Mouse (Mus musculus) monocyte, adult 5-6 weeks (primary cell): ENCODE data around the gene Camkk2. TPM values are rescaled to one million over a fixed set of nuclear protein-coding genes. Genes with fewer than 3 reads are reported as not detected.
A peak's percentile ranks its signal among the peaks of the same experiment; 100 is the strongest.

Source experiments
- ATAC-seq: fragments of 153-309, 156-312 bp; replicated peaks from 2 replicates; pipeline ENCODE4 v1.8.0; 2017; ENCODE audit warnings: mild to moderate bottlenecking; ENCODE audit not compliant: low TSS enrichment, insufficient number of reproducible peaks, severe bottlenecking, poor library complexity, low FRiP score
- total RNA-seq: library from RNA; stranded (forward); fragments of 200-1000, 200-491, 200-594 nt; gene quantifications from 3 replicates; pipeline ENCODE4 v1.2.3, GENCODE M21; 2017

Gene Camkk2
- total RNA-seq, result 63.5 to 74.7 TPM (median 70.1 TPM) in 3 replicates

DNA sequence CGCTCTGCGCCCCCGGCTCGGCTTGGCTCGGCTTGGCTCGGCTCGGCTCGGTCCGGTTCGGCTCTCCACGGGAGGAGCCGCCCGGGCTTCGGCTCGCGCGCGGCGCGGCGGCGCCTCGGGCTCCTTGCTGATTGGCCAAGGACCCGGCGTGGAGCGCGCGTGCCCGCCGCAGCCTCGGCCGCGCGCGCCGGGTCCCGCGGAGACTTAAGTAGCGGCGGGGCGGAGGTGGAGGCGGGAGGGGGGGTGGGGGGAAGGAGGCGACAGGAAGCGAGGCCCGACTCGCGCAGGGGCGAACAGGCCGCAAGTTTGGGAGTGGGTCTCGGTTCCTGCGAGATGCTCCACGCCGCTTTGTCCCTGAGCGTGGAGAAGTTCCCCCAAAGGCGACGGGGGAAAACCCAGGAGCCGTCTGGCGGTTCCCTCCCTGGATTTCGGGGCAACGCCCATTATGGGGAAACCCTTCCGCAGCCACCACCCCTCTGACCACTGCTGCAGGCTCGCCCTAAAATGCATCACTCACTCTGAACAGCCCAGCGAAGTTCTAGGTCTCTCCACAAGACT is at the start of gene Camkk2:
Gene Camkk2, minus strand, starts transcription at position 133 of the 558 bp plus-strand sequence.
- ATAC-seq, result peak; percentile 88

DNA sequence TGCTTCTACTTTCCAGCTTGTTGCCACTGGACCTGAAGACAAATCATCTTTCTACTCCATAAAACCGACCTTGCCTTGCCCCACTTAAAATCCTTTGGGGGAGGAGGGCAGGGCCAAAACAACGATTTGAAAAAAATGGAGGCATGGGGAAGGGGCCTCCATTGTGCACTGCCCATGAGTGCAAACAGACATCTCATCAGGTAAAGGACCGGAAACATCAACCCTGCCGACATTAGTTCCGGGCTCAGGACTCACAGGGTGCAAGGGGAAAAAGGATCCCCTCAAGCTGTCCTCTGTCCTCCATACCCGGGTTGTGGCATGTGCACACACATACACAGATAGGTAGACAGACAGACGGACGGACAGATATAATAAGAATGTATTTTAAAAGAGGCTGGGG is 45.9 kb upstream of the Camkk2 start:
- ATAC-seq, result no peak

DNA sequence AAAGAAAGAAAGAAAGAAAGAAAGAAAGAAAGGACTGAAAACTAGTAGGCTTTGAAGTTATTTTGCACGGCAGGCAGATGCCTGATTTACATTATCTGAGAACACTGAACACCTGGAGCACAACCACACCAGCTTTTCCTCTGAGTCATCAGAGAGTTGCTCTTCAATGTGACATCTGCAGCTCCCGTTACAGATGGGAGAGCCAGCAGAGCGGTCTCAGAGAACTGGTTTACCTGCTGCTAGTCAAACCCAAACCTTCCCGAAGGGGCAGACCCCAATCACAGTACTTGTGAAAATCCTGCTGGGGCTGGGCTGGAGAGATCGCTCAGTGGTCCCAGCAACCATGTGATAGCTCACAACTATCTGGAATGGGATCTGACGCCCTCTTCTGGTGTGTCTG is 45.2 kb upstream of the Camkk2 start:
- no peak for ATAC-seq

DNA sequence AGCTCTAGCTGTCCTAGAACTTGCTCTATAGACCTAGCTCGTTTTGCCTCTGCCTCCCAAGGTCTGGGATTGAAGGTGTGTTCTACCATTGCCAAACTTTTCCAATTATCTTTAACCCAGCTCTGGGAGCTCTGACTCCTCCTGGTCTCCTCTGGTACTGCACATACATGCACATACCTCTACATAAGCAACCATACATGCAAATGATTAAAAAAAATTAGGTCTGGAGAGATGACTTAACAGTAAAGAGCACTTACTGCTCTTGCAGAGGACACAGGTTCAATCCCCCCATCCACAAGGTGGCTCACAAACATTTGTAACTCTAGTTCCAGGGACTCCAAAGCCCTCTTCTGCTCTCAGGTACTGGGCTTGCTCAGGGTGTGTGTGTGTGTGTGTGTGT is 44.8 kb upstream of the Camkk2 start:
- no peak for ATAC-seq

DNA sequence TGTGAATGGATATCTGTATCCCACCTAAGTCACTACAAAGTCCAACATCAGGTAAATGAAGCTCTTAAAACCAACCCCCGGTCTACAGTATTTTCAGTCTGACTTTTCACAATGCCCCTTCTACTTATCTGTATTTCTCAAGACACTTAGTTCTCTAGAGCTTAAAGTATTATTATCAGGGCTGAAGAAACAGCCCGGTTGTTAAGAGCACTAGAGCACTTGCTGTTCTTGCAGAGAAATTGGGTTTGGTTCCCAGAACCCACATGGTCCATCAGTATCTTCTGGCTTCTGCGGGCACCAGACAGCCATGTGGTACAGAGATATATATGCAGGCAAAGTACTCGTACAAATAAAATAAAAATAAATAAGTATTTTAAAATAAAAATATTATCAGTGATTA is 43.2 kb upstream of the Camkk2 start:
- no peak for ATAC-seq

DNA sequence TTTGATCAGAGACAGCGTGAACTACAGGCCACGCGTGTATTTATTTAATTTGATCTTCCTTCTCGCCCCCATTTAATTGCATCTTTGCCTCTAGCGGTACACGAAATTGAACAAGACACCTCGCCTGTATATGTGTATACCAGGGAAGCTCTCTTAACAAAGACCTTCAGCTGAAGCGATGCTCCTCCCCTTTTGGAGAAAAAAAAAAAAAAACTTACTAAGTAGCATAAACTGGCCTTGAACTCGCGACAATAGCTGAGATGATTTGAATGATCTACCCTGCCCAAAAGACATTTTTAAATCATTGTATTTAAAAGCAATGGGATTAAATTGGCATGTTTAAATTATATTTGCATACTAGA is 42.3 kb upstream of the Camkk2 start:
- no peak; the same call in 1 of the 2 replicates for ATAC-seq

DNA sequence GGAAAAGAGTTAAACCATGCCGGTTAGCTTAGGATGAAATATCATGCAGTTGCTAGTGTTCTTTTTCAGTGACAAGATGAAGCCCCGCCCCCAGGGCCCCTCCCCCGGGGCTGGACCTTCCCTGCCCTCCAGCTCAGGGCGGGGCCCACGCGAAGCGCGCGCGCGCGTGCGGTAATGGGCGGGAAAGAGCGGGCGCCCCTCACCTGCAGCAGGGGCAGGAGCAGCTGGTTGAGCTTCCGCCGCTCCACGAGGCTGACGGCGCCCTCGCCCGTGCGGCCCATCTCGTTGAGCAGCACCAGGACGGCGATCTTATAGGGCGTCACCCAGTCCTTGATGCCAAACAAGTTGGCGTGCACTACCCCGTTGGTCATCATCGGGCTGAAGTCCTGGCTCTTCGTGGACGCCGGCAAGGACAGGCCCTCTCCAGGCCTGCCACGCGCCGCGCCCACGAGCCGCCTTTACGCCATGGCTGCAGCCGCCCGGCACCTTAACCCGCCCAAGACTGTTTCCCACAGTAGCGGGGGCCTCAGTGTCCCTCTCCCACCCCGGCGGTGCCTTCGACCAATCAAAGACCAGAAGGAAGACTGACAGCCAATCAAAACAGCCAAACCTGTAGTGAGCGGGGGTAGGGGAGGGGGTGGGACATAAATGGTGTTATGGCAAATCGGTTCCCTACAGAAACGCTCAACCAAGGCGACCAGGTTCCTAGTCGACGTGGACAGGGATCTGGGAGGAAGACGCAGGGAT is 41.7 kb upstream of the Camkk2 start, which contains the start of gene Anapc5:
Gene Anapc5, minus strand, starts transcription at position 563 of the 747 bp plus-strand sequence.
- ATAC-seq, result peak; percentile 99

DNA sequence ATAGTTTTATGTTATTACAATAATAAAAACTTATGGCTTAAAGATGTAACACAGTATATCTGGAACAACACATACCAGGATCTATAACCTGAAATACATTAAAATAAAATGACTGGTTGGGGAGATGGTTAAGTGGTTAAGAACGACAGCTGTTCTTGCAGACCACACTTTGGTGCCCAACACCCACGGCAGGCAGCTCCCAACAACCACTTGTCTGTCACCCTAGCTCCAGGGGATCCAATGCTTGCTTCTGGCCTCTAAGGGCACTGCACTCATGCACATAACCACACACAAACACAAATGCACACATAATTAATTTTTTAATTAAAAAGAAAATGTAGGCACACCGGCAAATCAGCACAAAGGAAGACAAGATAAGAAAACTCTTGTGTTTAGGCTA is 33.5 kb upstream of the Camkk2 start:
- ATAC-seq, result no peak

DNA sequence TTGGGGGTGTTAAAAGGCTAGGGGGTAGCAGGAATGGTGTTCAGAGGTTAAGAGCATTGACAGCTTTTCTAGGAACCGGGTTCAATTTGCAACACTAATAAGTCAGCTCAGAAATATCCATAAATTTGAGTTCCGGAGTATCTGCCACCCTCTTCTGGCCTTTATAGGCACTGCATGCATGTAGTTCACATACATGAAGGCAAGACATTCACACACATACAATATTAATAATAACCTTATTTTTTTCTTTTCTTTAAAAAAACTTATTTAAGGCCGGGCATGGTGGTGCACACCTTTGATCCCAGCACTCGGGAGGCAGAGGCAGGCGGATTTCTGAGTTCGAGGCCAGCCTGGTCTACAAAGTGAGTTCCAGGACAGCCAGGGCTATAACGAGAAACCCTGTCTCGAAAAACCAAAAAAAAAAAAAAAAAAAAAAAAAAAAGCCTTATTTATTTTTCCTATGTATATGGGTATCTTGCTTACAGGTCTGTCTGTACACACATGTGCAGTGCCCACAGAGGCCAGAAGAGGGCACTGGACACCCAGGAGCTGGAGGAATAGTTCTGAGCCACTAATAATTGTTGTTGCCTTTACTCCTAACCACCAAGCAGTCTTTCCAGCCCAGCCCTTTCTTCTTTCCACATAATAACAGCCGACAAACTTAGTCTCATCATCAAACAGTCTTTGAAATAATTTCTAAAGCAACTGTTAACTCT is 32.3 kb upstream of the Camkk2 start:
- peak; percentile 97 for ATAC-seq

DNA sequence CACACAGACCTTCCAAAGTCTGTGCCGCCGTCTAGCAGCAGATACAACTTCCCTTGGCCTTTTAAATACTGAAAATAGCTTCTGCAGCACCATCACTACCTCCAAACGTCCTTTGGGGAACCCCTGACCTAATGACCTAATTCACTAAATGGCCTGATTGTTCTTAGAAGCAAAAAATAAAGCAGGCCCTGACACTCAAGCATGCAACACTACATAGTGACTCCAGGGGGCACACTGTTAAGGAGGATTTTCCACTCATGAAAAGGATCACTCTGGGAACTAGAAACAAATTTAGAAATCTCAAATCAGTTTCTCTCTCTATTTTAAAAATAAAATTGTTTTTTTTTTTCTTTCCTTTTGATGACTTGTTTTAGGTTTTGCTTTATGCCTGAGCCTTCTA is 26.3 kb upstream of the Camkk2 start:
- ATAC-seq, result peak; percentile 82; the same call in 1 of the 2 replicates

DNA sequence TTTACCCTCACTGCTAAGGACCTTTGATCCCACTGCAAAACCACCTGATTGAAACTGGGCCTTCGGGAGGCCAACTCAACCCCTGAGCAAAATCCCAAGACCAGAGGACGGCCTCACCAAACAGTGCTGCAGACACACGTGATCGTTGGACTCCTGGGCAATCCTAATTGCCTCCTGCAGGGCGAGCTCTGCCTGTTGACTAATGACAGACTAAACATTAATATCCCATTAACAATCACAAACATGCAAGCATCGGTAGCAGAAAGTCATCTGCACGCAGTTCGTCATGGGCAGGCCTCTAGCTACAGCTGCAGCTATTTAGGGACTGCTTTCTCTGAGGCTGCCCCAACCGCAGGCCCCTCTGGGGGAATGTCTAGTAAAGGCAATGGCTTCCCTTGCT is 23.5 kb upstream of the Camkk2 start:
- ATAC-seq, result no peak

DNA sequence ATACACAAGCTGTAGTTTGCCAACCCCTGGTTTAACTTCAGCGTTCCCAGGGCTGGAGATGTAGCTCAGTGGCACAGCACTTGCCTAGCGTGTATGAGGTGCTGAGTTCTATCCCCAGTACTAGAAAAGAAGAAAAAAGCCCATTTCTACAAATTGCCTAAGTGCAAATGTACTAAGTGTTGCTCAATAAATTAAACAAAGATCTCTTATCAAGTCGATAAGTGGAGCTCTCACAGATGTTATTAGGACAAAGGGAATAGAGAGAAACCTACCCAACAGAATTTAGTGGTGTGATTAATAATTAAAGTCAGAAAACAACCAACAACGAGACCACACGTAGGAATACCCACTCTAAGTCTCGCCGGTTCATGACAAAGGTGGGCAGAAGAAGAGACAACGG is 22.5 kb upstream of the Camkk2 start:
- ATAC-seq, result no peak

DNA sequence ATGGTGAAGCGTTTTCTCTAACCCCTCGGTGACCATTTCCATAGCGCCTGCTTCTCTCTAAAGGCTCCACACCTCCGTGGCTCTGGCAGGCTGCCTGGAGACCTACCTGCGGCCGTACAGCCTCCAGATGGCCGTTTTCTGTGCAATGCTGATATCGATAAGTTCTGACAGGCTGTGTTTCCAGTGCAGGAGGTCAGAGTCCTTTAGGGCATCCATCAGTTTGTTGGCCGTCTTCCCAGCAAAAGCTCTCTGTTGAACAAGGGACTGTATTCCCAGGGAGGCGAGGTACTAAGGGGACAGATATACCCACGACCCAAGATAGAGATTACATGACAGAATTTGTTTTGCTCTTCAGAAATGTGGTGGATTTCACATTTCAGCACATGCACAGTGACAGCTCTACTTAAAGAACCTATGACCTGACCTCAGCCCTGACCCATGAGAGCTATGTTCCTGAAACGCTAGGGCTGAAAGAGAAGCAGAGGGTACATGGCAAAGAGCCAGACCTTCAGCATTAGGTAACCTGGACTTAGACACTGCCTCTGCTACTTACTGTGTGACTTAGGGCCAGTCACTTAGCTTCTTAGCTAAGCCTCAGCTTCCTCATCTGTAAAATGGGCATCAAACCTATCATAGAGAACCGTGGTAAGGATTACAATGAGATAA is 21.3 kb upstream of the Camkk2 start:
- no peak for ATAC-seq

DNA sequence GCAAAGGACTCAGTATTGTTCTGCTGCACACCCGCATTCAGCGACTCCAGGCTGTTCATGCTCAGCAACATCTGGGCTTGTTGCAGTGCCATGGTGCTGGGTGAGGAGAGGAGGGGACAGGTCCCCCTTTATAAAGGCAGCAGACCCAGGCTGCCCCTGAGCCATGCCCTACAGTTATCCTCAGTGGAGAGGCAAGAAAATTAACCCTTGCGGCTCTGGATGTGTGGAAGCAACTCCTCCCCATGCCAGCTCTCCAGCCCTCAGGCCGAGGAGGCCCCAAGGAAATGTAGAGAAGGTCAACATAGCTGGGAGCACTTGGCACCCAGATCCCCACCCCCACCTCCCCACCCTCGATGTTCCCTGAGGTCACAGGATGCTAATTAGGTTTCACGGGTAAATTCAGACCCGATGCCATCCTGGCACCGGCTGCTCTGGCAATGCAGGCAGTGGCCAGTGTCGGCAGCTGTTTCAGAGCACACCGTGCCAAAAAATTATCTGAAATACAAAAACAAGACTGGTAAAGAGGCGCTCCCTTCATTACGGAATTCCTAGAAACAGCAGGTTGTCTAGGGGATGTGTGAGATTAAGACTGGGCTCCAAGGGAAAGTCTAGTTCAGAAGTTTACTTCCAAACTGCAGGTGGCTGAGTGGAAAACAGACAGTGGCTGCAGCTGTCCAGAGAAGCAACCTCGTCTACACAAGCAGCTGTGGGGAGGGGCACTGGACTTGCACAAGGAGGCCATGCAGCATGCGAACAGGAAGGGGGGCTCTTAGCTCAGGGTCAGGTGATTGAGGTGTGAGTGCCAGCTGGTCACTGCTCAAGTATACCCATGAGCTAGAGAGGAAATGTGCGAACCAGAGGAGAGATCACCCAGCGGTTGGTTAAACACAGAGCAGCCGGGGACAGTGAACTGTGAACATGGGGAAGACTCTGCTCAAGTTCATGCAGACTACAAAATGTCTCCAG is 20.5 kb upstream of the Camkk2 start:
- no peak for ATAC-seq

DNA sequence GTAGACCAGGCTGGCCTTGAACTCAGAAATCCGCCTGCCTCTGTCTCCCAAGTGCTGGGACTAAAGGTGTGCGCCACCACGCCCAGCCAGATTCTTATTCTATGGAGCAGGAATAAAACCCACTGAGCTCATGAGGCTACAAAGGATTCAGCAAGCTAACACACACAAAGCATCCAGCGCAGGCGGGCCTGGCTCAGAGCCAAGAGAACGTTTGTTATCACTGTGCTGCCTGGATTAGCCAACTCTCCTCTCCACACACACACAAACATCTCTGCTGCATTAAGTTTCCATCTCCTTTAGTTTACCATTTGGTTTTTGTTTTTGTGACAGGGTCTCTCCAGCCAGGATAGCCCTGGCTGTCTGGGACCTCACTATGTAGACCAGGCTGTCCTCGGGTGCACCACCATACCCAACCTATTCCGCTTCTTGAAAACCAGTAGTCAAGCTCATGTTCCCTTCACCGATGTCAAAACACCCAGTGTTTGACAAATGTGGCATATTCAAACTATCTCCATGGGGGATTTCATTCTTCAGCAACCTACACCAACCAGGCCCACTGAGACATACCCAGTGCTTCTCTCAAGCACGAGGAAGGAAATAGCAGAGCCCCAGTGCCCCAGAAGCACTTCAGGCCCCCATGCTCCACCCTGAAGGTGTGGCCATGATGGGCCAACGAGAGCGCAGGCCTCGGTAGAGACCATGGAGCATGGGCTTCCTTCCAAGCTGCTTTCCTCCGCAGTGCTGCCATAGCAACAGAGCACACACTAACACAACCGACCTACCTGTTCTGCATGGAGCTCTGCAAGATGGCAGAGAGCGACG is 19.6 kb upstream of the Camkk2 start:
- no peak for ATAC-seq

DNA sequence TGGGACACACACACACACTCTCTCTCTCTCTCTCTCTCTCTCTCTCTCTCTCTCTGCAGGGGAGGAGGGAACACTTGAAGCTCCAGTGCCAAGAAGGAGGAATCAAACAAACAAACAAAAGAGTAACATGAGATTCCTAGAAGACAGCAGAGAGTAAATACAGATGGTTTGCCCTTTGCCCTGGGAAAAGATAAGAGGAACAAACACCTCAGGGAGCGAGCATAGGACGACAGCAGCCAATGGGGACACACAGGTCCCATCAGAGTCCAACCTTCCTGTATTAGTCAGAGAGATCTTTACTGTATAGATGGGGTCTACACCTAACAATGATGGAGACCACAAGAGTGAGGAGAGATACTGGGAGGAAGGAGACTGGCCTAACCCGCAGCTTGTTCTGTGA is 18.7 kb upstream of the Camkk2 start:
- ATAC-seq, result no peak

DNA sequence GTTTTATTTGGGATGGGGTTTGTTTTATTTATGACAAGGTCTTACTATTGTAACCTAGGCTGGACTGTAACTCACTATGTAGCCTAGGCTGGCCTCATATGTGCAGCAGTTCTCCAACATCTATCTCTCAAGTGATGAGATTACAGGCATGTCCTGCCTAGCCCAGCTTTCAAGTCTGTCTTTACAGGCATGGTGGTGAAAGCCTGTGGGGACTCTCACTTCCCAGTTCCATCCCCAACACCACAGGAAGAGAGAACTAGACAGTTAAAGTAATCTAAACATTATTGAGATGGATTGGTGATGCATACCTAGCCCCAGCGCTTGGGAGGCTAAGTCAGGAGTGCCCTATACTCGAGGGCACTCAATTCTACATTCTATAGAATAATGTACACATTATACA is 9.5 kb upstream of the Camkk2 start:
- ATAC-seq, result no peak
